Mouse (Mus musculus) embryonic fibroblast, embryonic 13.5 days (primary cell): Measurements from ENCODE around the gene Olfr771. TPM values are rescaled to one million over a fixed set of nuclear protein-coding genes. Genes with fewer than 3 reads are reported as not detected.
"Not testable (repeated sequence)": the region's sequence is repeated elsewhere in the genome, so short reads cannot be mapped to it uniquely, and the experiment has no call there.

Source experiments
- H3K27ac ChIP-seq: 2 replicates; pipeline ENCODE4 v1.5.1; 2012; ENCODE audit warnings: low read length, control low read depth, inconsistent platforms; ENCODE audit not compliant: insufficient read depth
- H3K4me1 ChIP-seq: 2 replicates; pipeline ENCODE4 v1.6.1; 2011; ENCODE audit warnings: low read length; ENCODE audit not compliant: control insufficient read depth, insufficient read depth
- H3K4me3 ChIP-seq: 2 replicates; pipeline ENCODE4 v1.5.1; 2011; ENCODE audit warnings: mild to moderate bottlenecking, control low read depth, low read length; ENCODE audit not compliant: insufficient read depth
- CTCF ChIP-seq: IDR thresholded peaks from 2 replicates; pipeline ENCODE4 v1.5.1; 2011; ENCODE audit warnings: mild to moderate bottlenecking, control low read depth, low read length, moderate library complexity, borderline replicate concordance; ENCODE audit not compliant: insufficient read depth
- POLR2A ChIP-seq: IDR thresholded peaks from 2 replicates; pipeline ENCODE4 v1.6.1; 2011; ENCODE audit warnings: low read depth, mild to moderate bottlenecking, control low read depth, low read length, moderate library complexity
- polyA plus RNA-seq: library from polyadenylated mRNA; stranded (reverse); fragments of >200 nt; gene quantifications from 2 replicates; pipeline ENCODE4 v1.2.4, GENCODE M21; 2011; ENCODE audit warnings: low read depth; ENCODE audit not compliant: missing spikeins, insufficient read length

Olfr771 gene
- polyA plus RNA-seq: not detected in 2 replicates

DNA sequence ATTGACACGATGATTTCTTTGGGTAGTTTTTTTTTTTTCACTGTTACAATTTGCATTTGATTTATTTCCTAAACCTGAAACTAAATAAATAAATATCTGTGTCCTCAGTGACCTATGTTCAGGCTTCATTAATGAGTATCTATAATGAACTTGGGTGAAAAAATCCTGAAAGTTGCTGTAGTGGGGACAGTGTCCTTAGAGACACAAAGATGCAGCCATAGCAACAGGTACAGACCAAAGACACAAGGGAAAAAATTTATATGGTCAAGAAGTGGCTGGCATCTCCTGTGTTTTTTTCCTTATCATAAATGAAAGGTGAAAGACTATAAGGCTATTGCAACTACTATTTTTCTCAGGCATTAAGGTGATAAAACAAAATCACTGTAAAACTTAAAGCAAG lies at the start of gene Olfr771:
TSS of gene Olfr771 (minus strand) at position 101 of the 400 bp plus-strand sequence.
- no peak within 1 kb of the TSS for H3K27ac ChIP-seq
- H3K4me1 ChIP-seq: no peaks in the 10 kb centered on the region
- no peak for TF ChIP-seq CTCF
- no peak for TF ChIP-seq POLR2A
- no peak within 1 kb of the TSS for H3K4me3 ChIP-seq

DNA sequence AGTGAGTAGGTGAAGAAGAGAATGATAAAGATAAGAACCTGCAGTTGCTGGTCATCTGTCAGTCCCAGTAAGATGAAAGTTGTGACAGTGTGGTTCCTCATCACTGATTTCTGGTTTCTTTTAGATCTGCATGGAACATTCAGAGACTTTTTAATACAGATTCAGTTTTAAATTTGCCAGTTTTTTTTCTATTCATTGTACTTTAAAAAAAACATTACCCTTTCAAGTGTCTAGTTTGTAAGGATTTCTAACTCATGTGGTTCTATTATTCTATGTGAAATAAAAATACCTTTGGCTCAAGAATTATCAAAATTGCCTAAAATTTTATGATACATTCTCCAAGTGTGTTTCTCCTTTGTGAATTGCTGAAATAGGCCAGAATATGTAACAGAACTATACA lies 22.8 kb upstream of the Olfr771 start, which contains the start of gene Olfr773:
TSS of gene Olfr773 (minus strand) at position 101 of the 400 bp plus-strand sequence.
- not testable (repeated sequence) for H3K4me3 ChIP-seq, H3K27ac ChIP-seq, H3K4me1 ChIP-seq

GRCm38 (mm10) chr10:129177821-129178220 lies 13.3 kb upstream of the Olfr771 start, which contains the start of gene Olfr772:
TSS of gene Olfr772 (minus strand) at chr10:129177921.
- not testable (repeated sequence) for H3K27ac ChIP-seq

GRCm38 (mm10) chr10:129138898-129139297 lies 25.7 kb downstream of the Olfr771 start, which contains the start of gene Olfr770:
TSS of gene Olfr770 (minus strand) at chr10:129138998.
- TF ChIP-seq CTCF (no peak), POLR2A (no peak)
- no peak within 1 kb of the TSS for H3K27ac ChIP-seq
- H3K4me1 ChIP-seq: no peaks in the 10 kb centered on the region
- no peak within 1 kb of the TSS for H3K4me3 ChIP-seq

More at GRCm38 (mm10) chr10:129177821-129178220, 13.3 kb upstream of the Olfr771 start, which contains the start of gene Olfr772:
- H3K4me1 ChIP-seq, H3K4me3 ChIP-seq: not testable (repeated sequence)

- Histone ChIP-seq H3K27ac (no peak within 1 kb of the TSS), H3K4me3 (no peak within 1 kb of the TSS)
Measured at GRCm38 (mm10) chr10:129117761-129118160, 46.8 kb downstream of the Olfr771 start, which contains the start of gene Olfr769. TSS of gene Olfr769 (minus strand) at chr10:129117861.

DNA sequence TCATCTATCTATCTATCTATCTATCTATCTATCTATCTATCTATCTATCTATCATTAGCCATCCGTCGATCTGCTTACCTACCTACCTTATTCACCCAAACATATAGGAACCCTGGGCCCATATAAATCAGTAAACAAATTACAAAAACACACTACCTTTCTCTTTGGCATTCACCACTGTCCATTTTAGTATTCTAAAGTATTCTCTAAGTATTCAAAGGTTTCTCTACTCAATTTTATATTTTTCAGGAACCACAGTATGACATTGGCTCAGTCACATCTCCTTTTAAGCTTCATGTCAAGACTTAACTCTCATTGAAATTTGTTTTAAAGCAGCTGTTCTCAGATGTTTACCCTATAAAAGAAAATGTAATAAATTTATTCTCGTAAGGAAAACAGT lies 49.4 kb downstream of the Olfr771 start:
- Histone ChIP-seq H3K27ac (no peak overlapping the region), H3K4me3 (no peak overlapping the region), H3K4me1 (no peaks in the 10 kb centered on the region)
- no peak for TF ChIP-seq POLR2A
- no peak for TF ChIP-seq CTCF

More at GRCm38 (mm10) chr10:129117761-129118160, 46.8 kb downstream of the Olfr771 start, which contains the start of gene Olfr769:
- H3K4me1 ChIP-seq: no peaks in the 10 kb centered on the region
- TF ChIP-seq CTCF (no peak), POLR2A (no peak)

Other genes with a start within 250 kb of the Olfr771 start
- gene Rdh5, start 241.9 kb downstream of the Olfr771 start, polyA plus RNA-seq: 5.5 and 7.7 TPM in 2 replicates
- gene Bloc1s1, start 240.7 kb downstream of the Olfr771 start, polyA plus RNA-seq: 80.5 and 91.4 TPM in 2 replicates
- 16.9 and 22.1 TPM in 2 replicates for gene Itga7, start 230.9 kb downstream of the Olfr771 start, polyA plus RNA-seq
- not detected in 2 replicates for gene Mettl7b, start 203.8 kb downstream of the Olfr771 start, polyA plus RNA-seq
- gene Olfr9, start 175.3 kb downstream of the Olfr771 start, polyA plus RNA-seq: not detected in 2 replicates
- not detected in 2 replicates for gene Olfr763, start 154.0 kb downstream of the Olfr771 start, polyA plus RNA-seq
- not detected in 2 replicates for gene Olfr764-ps1, start 124.9 kb downstream of the Olfr771 start, polyA plus RNA-seq
- not detected in 2 replicates for gene Olfr765, start 114.8 kb downstream of the Olfr771 start, polyA plus RNA-seq
- not detected in 2 replicates for gene Olfr766-ps1, start 95.8 kb downstream of the Olfr771 start, polyA plus RNA-seq
- not detected in 2 replicates for gene Olfr767, start 81.8 kb downstream of the Olfr771 start, polyA plus RNA-seq
- gene Olfr768, start 65.4 kb downstream of the Olfr771 start, polyA plus RNA-seq: not detected in 2 replicates
- not detected in 2 replicates for gene Olfr769, start 46.9 kb downstream of the Olfr771 start, polyA plus RNA-seq
- gene Olfr770, start 25.8 kb downstream of the Olfr771 start, polyA plus RNA-seq: not detected in 2 replicates
- not detected in 2 replicates for gene Olfr772, start 13.2 kb upstream of the Olfr771 start, polyA plus RNA-seq
- not detected in 2 replicates for gene Olfr773, start 22.7 kb upstream of the Olfr771 start, polyA plus RNA-seq
- not detected in 2 replicates for gene Olfr774, start 71.5 kb upstream of the Olfr771 start, polyA plus RNA-seq
- not detected in 2 replicates for gene Olfr775, start 83.7 kb upstream of the Olfr771 start, polyA plus RNA-seq
- gene Olfr776, start 94.4 kb upstream of the Olfr771 start, polyA plus RNA-seq: not detected in 2 replicates
- not detected in 2 replicates for gene Olfr777, start 106.7 kb upstream of the Olfr771 start, polyA plus RNA-seq
- gene Olfr780, start 153.4 kb upstream of the Olfr771 start, polyA plus RNA-seq: not detected in 2 replicates
- not detected in 2 replicates for gene Olfr781, start 164.1 kb upstream of the Olfr771 start, polyA plus RNA-seq
- not detected in 2 replicates for gene Olfr782, start 184.1 kb upstream of the Olfr771 start, polyA plus RNA-seq
- not detected in 2 replicates for gene Olfr784, start 219.3 kb upstream of the Olfr771 start, polyA plus RNA-seq
- not detected in 2 replicates for gene Olfr785, start 240.7 kb upstream of the Olfr771 start, polyA plus RNA-seq